Mouse (Mus musculus) lung, embryonic 16.5 days (tissue): ENCODE data around the gene Gm20696. TPM values are rescaled to one million over a fixed set of nuclear protein-coding genes. Genes with fewer than 3 reads are reported as not detected.

Source experiments
- ATAC-seq: fragments of 200-750 bp; cut with Nextera tagmentation; 2 replicates; pipeline ENCODE4 v1.8.0; 2017; ENCODE audit warnings: low read depth, mild to moderate bottlenecking, moderate library complexity
- H3K27ac ChIP-seq: fragments of 300-500 bp; sonication (generic); 2 replicates; pipeline ENCODE4 v1.5.1; 2014; ENCODE audit warnings: mild to moderate bottlenecking, control low read depth, low read length
- H3K27me3 ChIP-seq: fragments of 300-500 bp; sonication (generic); 2 replicates; pipeline ENCODE4 v1.6.1; 2014; ENCODE audit warnings: low read depth, low read length, mixed read lengths; ENCODE audit not compliant: control insufficient read depth, insufficient read depth
- H3K36me3 ChIP-seq: fragments of 300-500 bp; sonication (generic); 2 replicates; pipeline ENCODE4 v1.6.1; 2014; ENCODE audit warnings: low read length; ENCODE audit not compliant: control insufficient read depth, insufficient read depth
- H3K4me1 ChIP-seq: fragments of 300-500 bp; sonication (generic); replicated peaks from 2 replicates; pipeline ENCODE4 v1.6.1; 2014; ENCODE audit warnings: low read length, mixed read lengths; ENCODE audit not compliant: control insufficient read depth, insufficient read depth
- H3K4me2 ChIP-seq: fragments of 300-500 bp; sonication (generic); 2 replicates; pipeline ENCODE4 v1.6.1; 2014; ENCODE audit warnings: low read depth, low read length, control low read depth
- H3K4me3 ChIP-seq: fragments of 300-500 bp; sonication (generic); 2 replicates; pipeline ENCODE4 v1.5.1; 2014; ENCODE audit warnings: mild to moderate bottlenecking, low read length, control low read depth
- H3K9ac ChIP-seq: fragments of 300-500 bp; sonication (generic); 2 replicates; pipeline ENCODE4 v1.6.1; 2014; ENCODE audit warnings: low read length, control low read depth
- H3K9me3 ChIP-seq: fragments of 300-500 bp; sonication (generic); 2 replicates; pipeline ENCODE4 v1.6.1; 2016; ENCODE audit warnings: low read length; ENCODE audit not compliant: control insufficient read depth
- WGBS: fragments of 180-500 bp; shearing (Covaris S2); extraction: QIAGEN DNeasy Blood & Tissue Kit; methylation state at CpG from one replicate; pipeline ENCODE4 v1.1.7; 2014; 5-methylcytosine and 5-hydroxymethylcytosine counted together
- polyA plus RNA-seq: library from polyadenylated mRNA; unstranded; fragments of >200 nt; fragmentation: Nextera tagmentation; extraction: Ambion mirVana; gene quantifications from 2 replicates; pipeline ENCODE4 v1.2.1, GENCODE M21; 2015

The Gm20696 gene
- polyA plus RNA-seq, 1 experiment from 2014 or later = 2.3 TPM

DNA sequence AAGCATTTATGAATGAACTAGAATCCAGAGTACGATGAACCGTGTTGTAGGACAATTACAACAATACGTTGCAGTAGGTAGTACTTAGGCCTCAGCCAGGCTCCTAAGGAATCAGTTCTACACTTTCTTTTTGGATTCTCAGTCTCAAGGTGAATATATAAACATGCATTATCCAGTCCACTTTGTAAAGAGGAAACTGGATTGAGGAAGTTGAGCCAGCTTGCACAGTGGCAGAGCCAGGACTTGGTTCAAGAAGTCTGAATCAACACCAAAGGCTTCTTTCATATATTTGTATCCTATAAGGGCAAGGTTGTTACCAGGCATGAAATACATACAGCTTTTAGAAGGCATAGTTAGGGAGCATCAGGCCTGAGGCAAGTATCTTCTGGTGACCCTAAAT is 322.2 kb downstream of the Gm20696 start:
- Histone ChIP-seq H3K36me3 (no peaks in the 10 kb centered on the region), H3K4me1 (no peaks in the 10 kb centered on the region), H3K27ac (no peak overlapping the region), H3K9me3 (no peaks in the 10 kb centered on the region), H3K4me3 (no peak overlapping the region), H3K9ac (no peak overlapping the region), H3K27me3 (no peaks in the 10 kb centered on the region), H3K4me2 (no peak overlapping the region)
- ATAC-seq = no peak
- WGBS = 56% methylated on average over 3 of the region's 3 CpGs

DNA sequence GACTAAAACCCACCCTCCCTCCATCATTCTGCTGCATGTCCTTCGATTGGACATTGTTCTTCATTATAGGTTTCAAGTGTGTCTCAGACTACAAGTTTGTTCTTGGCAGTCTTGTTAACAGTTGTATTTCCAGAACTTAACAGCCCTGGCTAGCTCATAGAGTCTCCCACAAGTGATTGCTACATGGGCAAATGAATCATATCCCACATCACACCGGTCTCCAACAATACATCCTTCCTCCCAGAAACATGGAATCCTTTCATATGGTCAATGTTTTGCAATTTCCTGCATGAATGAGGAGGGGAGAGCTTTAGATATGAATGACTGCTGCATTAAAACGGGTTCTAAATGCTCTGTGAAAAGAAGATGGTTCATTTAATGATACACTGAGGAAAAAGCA is 322.8 kb downstream of the Gm20696 start:
- Histone ChIP-seq H3K36me3 (no peaks in the 10 kb centered on the region), H3K4me3 (no peak overlapping the region), H3K4me2 (no peak overlapping the region), H3K27ac (no peak overlapping the region), H3K27me3 (no peaks in the 10 kb centered on the region), H3K9ac (no peak overlapping the region), H3K4me1 (peaks cover 2% of the 10 kb centered on the region; the same call in 1 of the 2 replicates), H3K9me3 (no peaks in the 10 kb centered on the region)
- WGBS = 66% methylated on average over 3 of the region's 3 CpGs
- no peak for ATAC-seq

DNA sequence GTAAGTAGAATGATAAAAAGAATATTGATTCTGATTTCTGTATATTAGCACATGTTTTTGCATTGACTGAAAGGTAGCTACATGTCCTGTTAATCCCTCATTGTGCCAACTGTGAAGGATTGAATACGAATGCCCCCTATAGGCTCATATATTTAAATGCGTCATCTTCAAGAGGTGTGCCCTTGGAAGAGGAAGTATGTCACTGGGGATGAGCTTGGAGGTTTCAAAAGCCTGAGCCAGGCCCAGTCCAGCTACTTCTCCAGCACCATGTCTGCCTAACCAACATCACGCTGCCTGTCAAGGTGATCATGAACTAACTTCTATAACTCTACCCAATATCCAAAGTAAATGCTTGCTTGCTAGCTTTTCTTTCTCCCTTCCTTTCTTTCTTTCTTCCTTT is 324.2 kb downstream of the Gm20696 start:
- H3K36me3 ChIP-seq = no peaks in the 10 kb centered on the region
- no peak overlapping the region for H3K27ac ChIP-seq
- no peak for ATAC-seq
- no peak overlapping the region for H3K4me3 ChIP-seq
- H3K4me2 ChIP-seq = no peak overlapping the region
- no peaks in the 10 kb centered on the region for H3K27me3 ChIP-seq
- peaks cover 12% of the 10 kb centered on the region for H3K4me1 ChIP-seq
- H3K9ac ChIP-seq = no peak overlapping the region
- WGBS = over 99% methylated on average over 3 of the region's 3 CpGs
- no peaks in the 10 kb centered on the region for H3K9me3 ChIP-seq

DNA sequence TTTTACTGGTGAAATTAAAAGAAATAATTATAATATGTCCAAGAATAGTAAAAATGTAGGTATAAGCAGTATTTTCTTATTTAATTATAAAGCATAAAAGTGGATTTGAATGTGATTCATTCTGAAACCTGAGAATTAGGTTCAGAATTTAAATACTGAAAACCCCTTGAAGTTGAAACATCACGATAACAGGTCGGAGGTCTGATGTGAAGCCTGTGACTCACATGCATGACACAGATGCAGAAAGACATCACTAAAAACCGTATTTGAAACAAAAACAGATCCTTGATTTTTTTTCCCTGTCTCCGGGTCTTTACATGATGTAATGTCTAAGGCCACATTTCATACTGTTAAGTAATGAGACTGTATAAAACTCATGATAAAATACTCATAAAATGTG is 325.7 kb downstream of the Gm20696 start:
- H3K36me3 ChIP-seq = no peaks in the 10 kb centered on the region
- H3K4me2 ChIP-seq = no peak overlapping the region
- no peaks in the 10 kb centered on the region for H3K27me3 ChIP-seq
- H3K4me1 ChIP-seq = peaks cover 12% of the 10 kb centered on the region
- no peak overlapping the region for H3K4me3 ChIP-seq
- no peak for ATAC-seq
- H3K9me3 ChIP-seq = no peaks in the 10 kb centered on the region
- no peak overlapping the region for H3K27ac ChIP-seq
- 82% methylated on average over 4 of the region's 4 CpGs for WGBS
- no peak overlapping the region for H3K9ac ChIP-seq

DNA sequence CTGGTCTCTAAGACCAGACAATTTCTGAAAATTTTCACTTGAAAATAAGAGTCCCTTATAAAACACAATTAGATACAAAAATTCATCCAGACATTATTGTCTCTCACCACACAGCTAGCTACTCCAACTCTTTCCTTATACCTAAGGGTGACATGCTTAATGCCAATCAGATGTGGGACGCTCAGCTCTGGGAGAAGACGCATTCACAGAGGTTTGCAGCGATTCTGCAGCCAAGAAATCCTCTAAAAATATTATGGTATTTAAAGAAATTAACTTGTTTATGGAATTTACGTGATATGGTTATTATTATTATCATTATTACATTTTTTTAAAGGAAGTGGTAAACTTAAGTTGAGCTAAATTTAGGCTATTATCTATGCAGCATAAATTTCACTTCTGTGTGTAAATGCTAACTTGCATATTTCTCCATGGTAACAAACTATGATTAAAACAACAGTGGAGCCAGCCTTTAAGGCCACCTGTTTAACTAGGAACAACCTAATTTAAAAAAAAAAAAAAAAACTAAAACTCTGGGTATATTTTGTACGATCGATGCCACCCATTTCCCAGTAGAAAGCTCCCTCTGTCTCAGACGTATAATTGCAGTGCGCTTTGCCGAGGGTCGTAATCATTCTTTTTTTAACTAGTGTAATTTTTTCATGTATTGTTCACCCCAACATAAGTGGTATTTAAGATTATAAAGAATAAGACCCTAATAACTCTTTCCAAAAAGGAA is 326.4 kb downstream of the Gm20696 start:
- no peaks in the 10 kb centered on the region for H3K36me3 ChIP-seq
- no peak overlapping the region for H3K4me3 ChIP-seq
- H3K9ac ChIP-seq = no peak overlapping the region
- no peak overlapping the region for H3K27ac ChIP-seq
- no peaks in the 10 kb centered on the region for H3K9me3 ChIP-seq
- peaks cover 12% of the 10 kb centered on the region for H3K4me1 ChIP-seq
- 82% methylated on average over 10 of the region's 10 CpGs for WGBS
- H3K27me3 ChIP-seq = no peaks in the 10 kb centered on the region
- no peak for ATAC-seq
- no peak overlapping the region for H3K4me2 ChIP-seq

DNA sequence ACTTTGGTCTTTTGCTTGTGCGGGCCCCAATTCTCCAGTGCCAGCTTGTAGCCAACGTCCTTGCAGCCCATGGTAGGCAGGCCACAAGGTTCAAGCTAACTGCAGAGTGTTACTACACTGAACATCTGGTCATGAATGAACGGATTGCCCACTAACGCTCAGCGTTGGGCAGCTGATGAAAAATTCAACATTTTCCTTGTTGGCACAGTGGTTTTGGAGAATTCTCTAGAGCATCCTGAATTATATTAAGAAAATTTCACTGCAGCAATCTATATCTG is 327.3 kb downstream of the Gm20696 start:
- Histone ChIP-seq H3K4me3 (no peak overlapping the region), H3K4me2 (no peak overlapping the region), H3K9me3 (no peaks in the 10 kb centered on the region), H3K9ac (no peak overlapping the region), H3K36me3 (no peaks in the 10 kb centered on the region), H3K27me3 (no peaks in the 10 kb centered on the region), H3K4me1 (peaks cover 12% of the 10 kb centered on the region), H3K27ac (no peak overlapping the region)
- ATAC-seq = no peak
- 44% methylated on average over 5 of the region's 5 CpGs for WGBS

DNA sequence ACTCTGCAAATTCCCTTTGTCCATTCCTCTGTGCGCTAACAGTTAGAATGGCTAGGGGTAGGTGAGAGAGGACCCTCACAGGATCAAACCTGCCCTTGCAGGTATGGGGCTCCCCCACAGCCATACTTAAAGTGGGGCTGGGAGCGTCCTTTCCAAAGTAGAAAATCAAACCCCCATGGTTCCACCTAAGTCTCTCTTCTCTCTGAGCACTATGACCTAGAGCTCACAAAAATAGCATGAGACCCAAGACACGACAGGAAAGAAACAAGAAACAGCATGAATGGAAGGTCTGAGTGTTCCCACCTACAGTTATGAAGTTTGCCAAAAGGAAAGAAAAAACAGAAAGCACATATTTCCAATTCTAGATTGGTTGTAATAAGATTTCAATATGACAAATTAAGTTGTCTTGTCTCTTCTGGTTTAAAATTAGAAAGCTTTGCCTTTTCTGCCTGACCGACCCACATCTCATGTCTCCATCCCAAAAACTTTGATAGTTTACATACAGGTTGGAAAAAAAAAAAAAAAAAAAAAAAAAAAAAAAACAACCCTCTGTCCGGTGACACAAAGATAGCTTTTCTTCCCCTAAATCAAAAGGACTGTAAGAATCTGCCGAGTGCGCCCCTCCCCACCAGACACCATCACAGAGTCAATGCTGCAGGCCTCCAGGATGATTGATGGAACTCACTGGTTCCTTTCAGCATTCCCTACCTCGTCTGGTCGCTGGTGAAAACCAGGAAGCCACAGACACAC is 327.8 kb downstream of the Gm20696 start:
- Histone ChIP-seq H3K4me2 (no peak overlapping the region), H3K36me3 (no peaks in the 10 kb centered on the region), H3K9ac (no peak overlapping the region), H3K27ac (no peak overlapping the region), H3K27me3 (no peaks in the 10 kb centered on the region), H3K4me1 (peaks cover 12% of the 10 kb centered on the region), H3K9me3 (no peaks in the 10 kb centered on the region), H3K4me3 (no peak overlapping the region)
- no peak for ATAC-seq
- 50% methylated on average over 9 of the region's 9 CpGs for WGBS

DNA sequence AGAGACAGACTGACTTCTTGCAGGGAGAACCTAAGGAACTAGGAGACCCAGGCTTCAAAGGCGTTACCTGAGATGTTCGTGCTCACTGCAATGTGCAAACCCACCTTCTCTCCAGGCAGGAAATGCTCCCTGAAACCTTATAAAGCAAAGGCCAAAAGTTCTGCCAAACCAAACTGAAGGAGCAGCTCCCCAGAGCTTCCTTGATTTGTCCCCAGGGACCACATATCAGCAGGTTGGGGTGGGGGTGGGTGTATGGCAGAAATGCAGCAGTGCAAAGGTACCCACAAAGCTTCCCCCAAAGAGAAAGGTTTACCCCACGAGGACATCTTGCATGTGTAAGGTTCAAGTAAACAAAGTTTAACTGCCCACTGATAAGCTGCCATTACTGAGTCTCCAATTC is 328.4 kb downstream of the Gm20696 start:
- no peak overlapping the region for H3K9ac ChIP-seq
- H3K27ac ChIP-seq = no peak overlapping the region; the same call in 1 of the 2 replicates
- no peak overlapping the region for H3K4me2 ChIP-seq
- no peaks in the 10 kb centered on the region for H3K9me3 ChIP-seq
- peaks cover 12% of the 10 kb centered on the region for H3K4me1 ChIP-seq
- WGBS = 26% methylated on average over 3 of the region's 3 CpGs
- ATAC-seq = no peak
- no peak overlapping the region for H3K4me3 ChIP-seq
- H3K36me3 ChIP-seq = no peaks in the 10 kb centered on the region
- H3K27me3 ChIP-seq = no peaks in the 10 kb centered on the region

DNA sequence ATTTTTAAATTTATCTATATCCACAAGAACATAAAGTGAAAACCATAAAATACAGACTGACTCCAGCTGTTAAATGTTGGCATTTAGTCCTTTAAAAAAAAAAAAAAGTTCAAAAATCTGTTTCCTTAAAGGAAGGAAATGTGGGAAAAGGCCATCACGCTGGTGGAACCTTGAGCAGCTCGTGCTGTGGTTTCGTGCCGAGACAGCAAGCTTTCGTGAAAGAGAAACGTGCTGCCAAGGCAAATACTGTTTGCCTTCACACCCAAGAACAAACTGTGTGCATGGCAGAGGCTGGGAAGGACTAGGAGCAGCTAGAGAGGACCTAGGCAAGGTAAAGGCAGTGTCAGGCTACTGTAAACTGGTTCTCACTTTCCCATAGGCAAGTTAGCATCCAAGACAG is 329.0 kb downstream of the Gm20696 start:
- H3K9ac ChIP-seq = no peak overlapping the region
- H3K27me3 ChIP-seq = no peaks in the 10 kb centered on the region
- H3K9me3 ChIP-seq = no peaks in the 10 kb centered on the region
- H3K36me3 ChIP-seq = no peaks in the 10 kb centered on the region
- no peak overlapping the region for H3K4me2 ChIP-seq
- WGBS = 18% methylated on average over 6 of the region's 6 CpGs
- H3K27ac ChIP-seq = peak overlapping the region; percentile 30; the same call in 1 of the 2 replicates
- peaks cover 12% of the 10 kb centered on the region for H3K4me1 ChIP-seq
- ATAC-seq = no peak
- H3K4me3 ChIP-seq = no peak overlapping the region
